Mouse (Mus musculus): ENCODE measurements around the gene Cers5. TPM values are rescaled to one million over a fixed set of nuclear protein-coding genes. Genes with fewer than 3 reads are reported as not detected.

The Cers5 gene
- polyA plus RNA-seq, 1 experiment from 2014 or later, result 60.8 TPM

- Histone ChIP-seq H3K27ac (replicated peaks in 1 of 2; ENCODE audit: control insufficient read depth in 1 of 2, insufficient read depth in 1 of 2, low read depth in 2 of 2, low read length in 2 of 2) (no peak overlapping the region), H3K9ac (ENCODE audit: low read length) (no peak overlapping the region), H3K4me3 (ENCODE audit: control insufficient read depth in 1 of 2, insufficient read depth in 1 of 2, low read depth in 1 of 2, low read length in 2 of 2) (no peak overlapping the region), H3K27me3 (ENCODE audit: control insufficient read depth, insufficient read depth, low read length) (no peaks in the 10 kb centered on the region), H3K4me2 (ENCODE audit: low read length) (no peak overlapping the region), H3K4me1 (ENCODE audit: control insufficient read depth in 2 of 2, insufficient read depth in 2 of 2, low read length in 2 of 2) (0 out of 4 replicates have a peak, but pooled peaks cover 0 to 2% of the 10 kb centered on the region in 2 experiments), H3K36me3 (ENCODE audit: control insufficient read depth, insufficient read depth, low read length) (peaks cover 68% of the 10 kb centered on the region), H3K9me3 (ENCODE audit: control insufficient read depth, low read length) (no peaks in the 10 kb centered on the region)
- no peak for ATAC-seq (ENCODE audit: insufficient number of reproducible peaks, insufficient read depth, low FRiP score, low read depth)
- WGBS, result 90% methylated on average over 6 of the region's 6 CpGs
These were observed 17.8 kb upstream of the Cers5 start for GRCm38 (mm10) chr15:99790464-99790863.

DNA sequence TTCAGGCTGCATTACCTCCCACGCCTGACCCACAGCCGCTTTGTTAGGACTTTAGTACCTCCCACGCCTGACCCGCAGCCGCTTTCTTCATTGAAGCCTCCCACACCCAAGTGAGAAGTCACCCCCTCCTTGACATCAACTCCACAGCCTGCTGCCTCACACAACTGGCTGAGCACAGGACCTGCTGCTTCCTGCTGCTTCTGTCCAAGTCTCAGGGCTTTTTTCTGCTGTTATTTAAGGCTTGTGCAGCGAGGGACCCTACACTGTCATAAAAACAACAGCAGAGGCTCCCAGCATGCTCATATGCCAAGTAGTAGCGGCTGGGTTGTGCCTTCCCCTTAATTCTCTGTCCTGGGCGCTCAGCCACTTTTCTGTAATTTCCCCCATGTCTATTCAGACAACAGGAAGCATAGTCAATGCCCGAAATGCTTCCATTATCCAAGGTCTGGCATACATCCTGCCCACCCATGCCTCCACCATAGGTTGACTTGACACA, 15.0 kb upstream of the Cers5 start:
- H3K4me2 ChIP-seq (ENCODE audit: low read length), result no peak overlapping the region
- H3K9ac ChIP-seq (ENCODE audit: low read length), result no peak overlapping the region
- ATAC-seq (ENCODE audit: insufficient number of reproducible peaks, insufficient read depth, low FRiP score, low read depth), result no peak
- H3K27me3 ChIP-seq (ENCODE audit: control insufficient read depth, insufficient read depth, low read length), result no peaks in the 10 kb centered on the region
- H3K9me3 ChIP-seq (ENCODE audit: control insufficient read depth, low read length), result no peaks in the 10 kb centered on the region
- H3K27ac ChIP-seq (replicated peaks in 1 of 2; ENCODE audit: control insufficient read depth in 1 of 2, insufficient read depth in 1 of 2, low read depth in 2 of 2, low read length in 2 of 2), result 0 out of 4 replicates have a peak overlapping the region, but pooled peaks of 1 of the 2 experiments have one; percentile 24
- WGBS, result 70% methylated on average over 9 of the region's 9 CpGs
- H3K4me3 ChIP-seq (ENCODE audit: control insufficient read depth in 1 of 2, insufficient read depth in 1 of 2, low read depth in 1 of 2, low read length in 2 of 2), result no peak overlapping the region
- H3K4me1 ChIP-seq (ENCODE audit: control insufficient read depth in 2 of 2, insufficient read depth in 2 of 2, low read length in 2 of 2), result 0 out of 4 replicates have a peak, but pooled peaks cover 0 to 2% of the 10 kb centered on the region in 2 experiments
- H3K36me3 ChIP-seq (ENCODE audit: control insufficient read depth, insufficient read depth, low read length), result peaks cover 69% of the 10 kb centered on the region

DNA sequence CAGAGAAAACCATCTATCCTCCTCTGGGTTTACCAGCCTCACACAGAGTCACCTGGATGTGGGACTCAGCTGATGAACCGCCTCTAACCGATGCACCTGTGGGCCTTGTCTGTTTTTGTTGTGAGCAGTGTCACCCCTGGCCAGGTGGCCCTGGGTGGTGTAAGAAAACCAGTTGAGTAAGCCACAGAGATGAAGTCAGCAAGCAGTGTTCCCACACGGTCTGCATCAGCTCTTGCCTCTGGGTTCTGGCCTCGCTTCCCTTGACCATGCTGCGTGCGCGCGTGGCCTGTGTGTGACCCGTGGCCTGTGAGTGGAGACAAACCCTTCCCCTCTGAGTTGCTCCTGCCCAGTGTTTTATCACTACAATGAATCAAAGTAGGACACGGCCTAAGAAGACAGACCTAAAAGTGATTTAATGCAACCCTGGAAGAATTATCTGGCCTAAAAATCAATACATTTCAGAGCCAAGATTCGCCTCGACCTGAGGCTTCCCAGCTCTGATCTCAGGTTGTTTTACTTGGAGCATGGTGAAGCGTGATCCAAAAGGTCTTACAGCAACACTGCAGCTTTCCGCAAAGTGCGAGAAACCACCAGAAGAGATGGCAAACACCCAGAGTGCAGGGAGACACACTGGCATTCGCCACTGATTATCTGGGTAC, 6.1 kb upstream of the Cers5 start:
- Histone ChIP-seq H3K36me3 (ENCODE audit: control insufficient read depth, insufficient read depth, low read length) (peaks cover 51% of the 10 kb centered on the region), H3K9me3 (ENCODE audit: control insufficient read depth, low read length) (no peaks in the 10 kb centered on the region), H3K9ac (ENCODE audit: low read length) (no peak overlapping the region), H3K27ac (replicated peaks in 1 of 2; ENCODE audit: control insufficient read depth in 1 of 2, insufficient read depth in 1 of 2, low read depth in 2 of 2, low read length in 2 of 2) (no peak overlapping the region), H3K4me1 (ENCODE audit: control insufficient read depth in 2 of 2, insufficient read depth in 2 of 2, low read length in 2 of 2) (no peaks in the 10 kb centered on the region), H3K27me3 (ENCODE audit: control insufficient read depth, insufficient read depth, low read length) (no peaks in the 10 kb centered on the region), H3K4me2 (ENCODE audit: low read length) (no peak overlapping the region), H3K4me3 (ENCODE audit: control insufficient read depth in 1 of 2, insufficient read depth in 1 of 2, low read depth in 1 of 2, low read length in 2 of 2) (no peak overlapping the region)
- WGBS, result 91% methylated on average over 16 of the region's 16 CpGs
- no peak for ATAC-seq (ENCODE audit: insufficient number of reproducible peaks, insufficient read depth, low FRiP score, low read depth)

DNA sequence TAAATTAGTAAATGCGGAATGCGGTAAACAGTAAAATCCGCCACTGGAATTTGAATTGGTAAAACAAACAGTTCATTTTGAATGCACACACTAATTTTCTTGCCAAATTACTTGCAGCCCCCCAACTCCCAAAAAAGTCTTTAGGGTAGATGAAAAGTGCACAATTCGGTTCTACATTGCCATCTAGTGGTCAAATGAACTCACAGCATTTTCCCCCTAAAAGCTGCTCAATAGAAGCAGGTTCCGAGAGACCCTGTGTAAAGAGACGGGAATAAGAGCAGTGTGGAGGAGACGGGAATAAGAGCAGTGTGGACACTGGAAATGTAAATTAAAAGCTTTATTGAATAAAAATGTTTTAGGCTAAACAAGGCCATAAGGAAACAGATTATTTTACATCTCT, 5.5 kb upstream of the Cers5 start:
- no peak overlapping the region for H3K9ac ChIP-seq (ENCODE audit: low read length)
- peaks cover 45% of the 10 kb centered on the region for H3K36me3 ChIP-seq (ENCODE audit: control insufficient read depth, insufficient read depth, low read length)
- 32% methylated on average over 7 of the region's 7 CpGs for WGBS
- no peaks in the 10 kb centered on the region for H3K4me1 ChIP-seq (ENCODE audit: control insufficient read depth in 2 of 2, insufficient read depth in 2 of 2, low read length in 2 of 2)
- no peaks in the 10 kb centered on the region for H3K27me3 ChIP-seq (ENCODE audit: control insufficient read depth, insufficient read depth, low read length)
- H3K4me3 ChIP-seq (ENCODE audit: control insufficient read depth in 1 of 2, insufficient read depth in 1 of 2, low read depth in 1 of 2, low read length in 2 of 2), result no peak overlapping the region
- no peak for ATAC-seq (ENCODE audit: insufficient number of reproducible peaks, insufficient read depth, low FRiP score, low read depth)
- no peak overlapping the region for H3K4me2 ChIP-seq (ENCODE audit: low read length)
- H3K27ac ChIP-seq (replicated peaks in 1 of 2; ENCODE audit: control insufficient read depth in 1 of 2, insufficient read depth in 1 of 2, low read depth in 2 of 2, low read length in 2 of 2), result no peak overlapping the region
- H3K9me3 ChIP-seq (ENCODE audit: control insufficient read depth, low read length), result no peaks in the 10 kb centered on the region

GRCm38 (mm10) chr15:99772925-99773324, 240 bp upstream of the Cers5 start:
- H3K4me2 ChIP-seq (ENCODE audit: low read length), result no peak overlapping the region
- H3K4me1 ChIP-seq (ENCODE audit: control insufficient read depth in 2 of 2, insufficient read depth in 2 of 2, low read length in 2 of 2), result peaks cover 0 to 13% of the 10 kb centered on the region in 2 experiments; a peak in 2 of 4 replicates
- H3K36me3 ChIP-seq (ENCODE audit: control insufficient read depth, insufficient read depth, low read length), result 0 out of 2 replicates have a peak, but pooled peaks cover 5% of the 10 kb centered on the region
- peak overlapping the region in 1 of 2 experiments; percentile 90; a peak in 1 of 4 replicates for H3K4me3 ChIP-seq (ENCODE audit: control insufficient read depth in 1 of 2, insufficient read depth in 1 of 2, low read depth in 1 of 2, low read length in 2 of 2)
- H3K27ac ChIP-seq (replicated peaks in 1 of 2; ENCODE audit: control insufficient read depth in 1 of 2, insufficient read depth in 1 of 2, low read depth in 2 of 2, low read length in 2 of 2), result no peak overlapping the region
- H3K9me3 ChIP-seq (ENCODE audit: control insufficient read depth, low read length), result no peaks in the 10 kb centered on the region
- no peaks in the 10 kb centered on the region for H3K27me3 ChIP-seq (ENCODE audit: control insufficient read depth, insufficient read depth, low read length)
- no peak for ATAC-seq (ENCODE audit: insufficient number of reproducible peaks, insufficient read depth, low FRiP score, low read depth)
- WGBS, result 46% methylated on average over 3 of the region's 3 CpGs
- H3K9ac ChIP-seq (ENCODE audit: low read length), result no peak overlapping the region

GRCm38 (mm10) chr15:99772277-99772880, 306 bp downstream of the Cers5 start:
- H3K36me3 ChIP-seq (ENCODE audit: control insufficient read depth, insufficient read depth, low read length), result no peaks in the 10 kb centered on the region

DNA sequence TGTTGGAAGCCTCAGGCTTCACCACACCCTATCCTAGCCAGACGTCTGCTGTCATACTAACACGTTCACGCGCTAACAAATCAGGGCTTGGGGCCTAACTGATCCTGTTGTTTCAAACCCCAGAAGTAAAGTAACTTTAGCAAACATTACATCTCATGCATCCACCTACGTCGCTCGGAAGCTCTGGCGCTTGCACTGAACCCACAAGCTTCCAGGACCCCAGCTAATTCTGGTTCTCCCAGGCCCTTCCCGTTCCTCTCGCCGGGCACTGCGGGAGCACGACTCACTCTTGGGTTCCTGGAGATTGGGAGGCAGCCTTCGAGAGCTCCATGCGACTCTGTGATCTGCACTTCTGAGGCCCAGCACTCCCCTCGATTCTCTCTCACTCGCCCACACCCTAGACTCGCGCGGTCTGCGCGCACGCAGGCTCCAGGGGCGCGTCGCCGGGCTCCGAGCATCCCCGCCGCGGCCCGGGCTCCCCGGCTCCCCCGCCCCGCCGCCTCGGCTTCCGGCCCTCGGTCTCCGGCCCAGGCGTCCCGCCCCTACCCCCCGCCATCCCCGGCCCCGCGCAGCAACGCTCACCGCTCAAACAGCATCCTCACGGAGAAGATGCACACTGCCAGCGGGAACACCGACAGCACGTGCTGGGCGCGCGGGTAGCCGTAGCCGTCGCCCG, 946 bp downstream of the Cers5 start:
- Histone ChIP-seq H3K36me3 (ENCODE audit: control insufficient read depth, insufficient read depth, low read length) (no peaks in the 10 kb centered on the region), H3K4me2 (ENCODE audit: low read length) (peak overlapping the region; percentile 90), H3K9ac (ENCODE audit: low read length) (peak overlapping the region; percentile 90), H3K9me3 (ENCODE audit: control insufficient read depth, low read length) (no peaks in the 10 kb centered on the region), H3K27ac (replicated peaks in 1 of 2; ENCODE audit: control insufficient read depth in 1 of 2, insufficient read depth in 1 of 2, low read depth in 2 of 2, low read length in 2 of 2) (peak overlapping the region; percentile 68 to 88), H3K4me1 (ENCODE audit: control insufficient read depth in 2 of 2, insufficient read depth in 2 of 2, low read length in 2 of 2) (peaks cover 0 to 13% of the 10 kb centered on the region in 2 experiments; a peak in 2 of 4 replicates), H3K4me3 (ENCODE audit: control insufficient read depth in 1 of 2, insufficient read depth in 1 of 2, low read depth in 1 of 2, low read length in 2 of 2) (peak overlapping the region; percentile 79 to 90), H3K27me3 (ENCODE audit: control insufficient read depth, insufficient read depth, low read length) (no peaks in the 10 kb centered on the region)
- ATAC-seq (ENCODE audit: insufficient number of reproducible peaks, insufficient read depth, low FRiP score, low read depth), result peak; percentile 56
- under 1% methylated on average over 59 of the region's 59 CpGs for WGBS

More at GRCm38 (mm10) chr15:99772277-99772880, 306 bp downstream of the Cers5 start:
- H3K4me1 ChIP-seq (ENCODE audit: control insufficient read depth in 2 of 2, insufficient read depth in 2 of 2, low read length in 2 of 2), result peaks cover 0 to 13% of the 10 kb centered on the region in 2 experiments; a peak in 2 of 4 replicates
- under 1% methylated on average over 36 of the region's 41 CpGs for WGBS
- peak overlapping the region; percentile 68 to 88 for H3K27ac ChIP-seq (replicated peaks in 1 of 2; ENCODE audit: control insufficient read depth in 1 of 2, insufficient read depth in 1 of 2, low read depth in 2 of 2, low read length in 2 of 2)
- no peaks in the 10 kb centered on the region for H3K9me3 ChIP-seq (ENCODE audit: control insufficient read depth, low read length)
- peak overlapping the region; percentile 79 to 90 for H3K4me3 ChIP-seq (ENCODE audit: control insufficient read depth in 1 of 2, insufficient read depth in 1 of 2, low read depth in 1 of 2, low read length in 2 of 2)
- H3K27me3 ChIP-seq (ENCODE audit: control insufficient read depth, insufficient read depth, low read length), result no peaks in the 10 kb centered on the region
- ATAC-seq (ENCODE audit: insufficient number of reproducible peaks, insufficient read depth, low FRiP score, low read depth), result peak; percentile 92
- peak overlapping the region; percentile 90 for H3K4me2 ChIP-seq (ENCODE audit: low read length)
- H3K9ac ChIP-seq (ENCODE audit: low read length), result peak overlapping the region; percentile 90
